Mouse (Mus musculus) olfactory bulb, adult 2 months (tissue): Measurements from ENCODE around the gene Mdfi.

Experiments used
- CTCF ChIP-seq: fragments of 200-500 bp; IDR thresholded peaks from 2 replicates; pipeline ENCODE4 v1.5.1; 2012; ENCODE audit warnings: low read depth, mild to moderate bottlenecking, low read length, moderate library complexity; ENCODE audit not compliant: insufficient read depth
- POLR2A ChIP-seq: fragments of 200-500 bp; IDR thresholded peaks from 2 replicates; pipeline ENCODE4 v1.6.1; 2012; ENCODE audit warnings: mild to moderate bottlenecking, low read depth, low read length, moderate library complexity; ENCODE audit not compliant: insufficient read depth

- TF ChIP-seq CTCF (no peak), POLR2A (no peak)
Measured at GRCm38 (mm10) chr17:47845609-47846008, 11.1 kb upstream of the Mdfi start.
